Mouse (Mus musculus) bone marrow macrophage, adult 2 months (primary cell): ENCODE results near the gene Egflam.

ENCODE experiments used
- CTCF ChIP-seq: IDR thresholded peaks from 2 replicates; pipeline ENCODE4 v1.5.1; 2012; ENCODE audit warnings: low read depth, mild to moderate bottlenecking, low read length, moderate library complexity
- POLR2A ChIP-seq: IDR thresholded peaks from 2 replicates; pipeline ENCODE4 v1.6.1; 2012; ENCODE audit warnings: mild to moderate bottlenecking, low read depth, low read length, borderline replicate concordance

DNA sequence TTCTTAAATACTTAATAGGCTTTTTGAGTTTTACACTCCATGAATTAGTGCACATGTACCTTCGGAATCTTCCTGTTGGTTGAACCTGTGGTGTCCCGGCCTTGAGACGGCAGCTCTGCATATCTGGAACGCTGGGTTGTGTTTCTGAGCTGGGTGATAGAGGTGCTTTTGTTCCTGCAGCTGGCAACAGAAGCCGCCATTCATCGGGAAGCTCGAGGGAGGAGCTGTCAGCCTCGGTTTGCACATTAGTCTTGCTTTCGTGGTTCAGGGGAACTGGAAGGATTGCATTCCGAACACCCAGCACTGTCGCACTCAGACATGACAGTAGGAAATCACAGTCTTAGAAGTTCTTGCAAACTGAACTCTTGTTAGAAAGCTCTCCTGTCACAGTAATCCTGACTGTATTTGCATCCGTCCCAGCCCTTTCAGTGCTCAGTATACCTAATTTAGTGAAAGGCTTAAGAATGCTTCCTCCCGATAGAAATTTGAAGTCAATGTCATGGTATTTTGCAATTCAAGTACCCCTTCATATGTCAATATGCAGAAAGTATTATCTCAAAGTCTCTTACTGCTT lies 204.0 kb downstream of the Egflam start:
- TF ChIP-seq CTCF (no peak), POLR2A (no peak)
